Mouse (Mus musculus) small intestine, adult 2 months (tissue): ENCODE results near the gene Med12l. TPM values are rescaled to one million over a fixed set of nuclear protein-coding genes. Genes with fewer than 3 reads are reported as not detected.

Experiments
- H3K27ac ChIP-seq: fragments of 200-500 bp; 2 replicates; pipeline ENCODE4 v1.5.1; 2012; ENCODE audit warnings: low read depth, low read length, control low read depth, inconsistent platforms; ENCODE audit not compliant: insufficient read depth
- H3K27me3 ChIP-seq: fragments of 200-500 bp; 2 replicates; pipeline ENCODE4 v1.6.1; 2012; ENCODE audit warnings: mild to moderate bottlenecking, moderate library complexity, low read length, inconsistent platforms; ENCODE audit not compliant: control insufficient read depth, insufficient read depth
- H3K36me3 ChIP-seq: fragments of 200-500 bp; 2 replicates; pipeline ENCODE4 v1.6.1; 2012; ENCODE audit warnings: mild to moderate bottlenecking, low read length, control low read depth, inconsistent platforms; ENCODE audit not compliant: control insufficient read depth, insufficient read depth
- H3K4me1 ChIP-seq: fragments of 200-500 bp; 2 replicates; pipeline ENCODE4 v1.6.1; 2012; ENCODE audit warnings: low read length, inconsistent platforms, mixed read lengths; ENCODE audit not compliant: control insufficient read depth, insufficient read depth, insufficient read length
- H3K4me3 ChIP-seq: fragments of 200-500 bp; 2 replicates; pipeline ENCODE4 v1.5.1; 2012; ENCODE audit warnings: low read depth, mild to moderate bottlenecking, control low read depth, inconsistent platforms, low read length, moderate library complexity
- CTCF ChIP-seq: fragments of 200-500 bp; IDR thresholded peaks from 2 replicates; pipeline ENCODE4 v1.5.1; 2012; ENCODE audit warnings: low read depth, mild to moderate bottlenecking, control low read depth, inconsistent platforms, low read length, moderate library complexity, mixed read lengths; ENCODE audit not compliant: insufficient replicate concordance, insufficient read length; ENCODE audit errors: extremely low read depth
- POLR2A ChIP-seq: fragments of 200-500 bp; IDR thresholded peaks from 2 replicates; pipeline ENCODE4 v1.6.1; 2012; ENCODE audit warnings: low read depth, mild to moderate bottlenecking, control low read depth, inconsistent platforms, low read length, moderate library complexity
- WGBS: fragments of 180-500 bp; shearing (Covaris S2); methylation state at CpG from one replicate; pipeline ENCODE4 v1.1.7; 2018; 5-methylcytosine and 5-hydroxymethylcytosine counted together
- polyA plus RNA-seq: library from polyadenylated mRNA; depleted of rRNA; stranded (reverse); fragments of >200 nt; gene quantifications from 2 replicates; pipeline ENCODE4 v1.2.3, GENCODE M21; 2012

Gene Med12l
- polyA plus RNA-seq, 1 experiment = 0.43 TPM

DNA sequence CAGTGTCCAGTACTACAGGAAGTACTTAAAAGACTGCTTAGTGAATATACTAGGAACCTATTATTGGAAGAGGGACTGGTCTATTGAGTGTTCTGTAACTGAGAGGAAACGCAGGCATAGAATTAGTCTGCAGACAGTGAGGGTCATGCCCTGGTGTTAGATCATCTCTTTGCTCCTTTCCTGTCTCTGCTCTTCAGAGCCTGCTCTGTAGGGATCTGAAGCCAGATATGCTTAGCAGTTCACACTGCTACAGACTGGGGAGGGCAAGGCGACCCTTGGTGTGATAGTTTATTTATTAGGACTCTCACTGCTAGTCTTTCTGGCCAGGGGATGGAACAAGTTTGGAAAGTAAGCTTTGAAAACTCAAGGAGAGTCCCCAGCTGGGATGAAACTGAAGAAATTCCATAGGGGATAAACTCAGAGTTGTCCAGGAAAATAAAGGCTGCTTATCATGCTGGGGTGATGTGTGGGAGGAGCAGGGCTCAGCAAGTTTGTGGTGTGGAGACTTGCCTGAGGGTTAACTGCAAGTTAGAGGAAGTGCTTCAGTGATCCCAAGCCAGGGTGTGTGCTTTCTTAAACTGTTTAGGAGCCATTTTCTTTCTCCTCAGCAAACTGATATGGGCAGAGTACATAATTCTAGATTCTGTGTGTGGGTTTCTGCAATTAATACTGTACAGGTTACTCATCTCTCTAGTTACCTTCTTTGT is 164.4 kb downstream of the Med12l start:
- 69% methylated on average over 2 of the region's 2 CpGs for WGBS
- no peak overlapping the region for H3K4me3 ChIP-seq
- no peaks in the 10 kb centered on the region for H3K4me1 ChIP-seq
- H3K27me3 ChIP-seq = no peaks in the 10 kb centered on the region
- TF ChIP-seq POLR2A (no peak), CTCF (no peak)
- no peak overlapping the region for H3K27ac ChIP-seq
- H3K36me3 ChIP-seq = no peaks in the 10 kb centered on the region

GRCm38 (mm10) chr3:59174426-59175154 is 169.0 kb downstream of the Med12l start:
- 75% methylated on average over 6 of the region's 6 CpGs for WGBS
- no peak overlapping the region for H3K27ac ChIP-seq
- no peaks in the 10 kb centered on the region for H3K27me3 ChIP-seq
- H3K36me3 ChIP-seq = no peaks in the 10 kb centered on the region
- no peak for TF ChIP-seq POLR2A
- no peak for TF ChIP-seq CTCF
- H3K4me1 ChIP-seq = no peaks in the 10 kb centered on the region
- no peak overlapping the region for H3K4me3 ChIP-seq

GRCm38 (mm10) chr3:59175234-59175633 is 169.6 kb downstream of the Med12l start:
- H3K4me3 ChIP-seq = no peak overlapping the region
- 25% methylated on average over 5 of the region's 5 CpGs for WGBS
- TF ChIP-seq POLR2A (no peak), CTCF (no peak)

GRCm38 (mm10) chr3:59176871-59177270 is 171.2 kb downstream of the Med12l start:
- no peaks in the 10 kb centered on the region for H3K36me3 ChIP-seq
- H3K27ac ChIP-seq = no peak overlapping the region
- no peak overlapping the region for H3K4me3 ChIP-seq
- no peaks in the 10 kb centered on the region for H3K4me1 ChIP-seq
- H3K27me3 ChIP-seq = no peaks in the 10 kb centered on the region
- TF ChIP-seq POLR2A = no peak
- TF ChIP-seq CTCF = no peak
- 66% methylated on average over 5 of the region's 5 CpGs for WGBS

More at GRCm38 (mm10) chr3:59175234-59175633, 169.6 kb downstream of the Med12l start:
- Histone ChIP-seq H3K27me3 (no peaks in the 10 kb centered on the region), H3K36me3 (no peaks in the 10 kb centered on the region), H3K27ac (no peak overlapping the region), H3K4me1 (no peaks in the 10 kb centered on the region)

- no peaks in the 10 kb centered on the region for H3K4me1 ChIP-seq
- WGBS = 73% methylated on average over 5 of the region's 5 CpGs
- H3K36me3 ChIP-seq = no peaks in the 10 kb centered on the region
- no peaks in the 10 kb centered on the region for H3K27me3 ChIP-seq
- no peak overlapping the region for H3K4me3 ChIP-seq
- no peak overlapping the region for H3K27ac ChIP-seq
- TF ChIP-seq CTCF (no peak), POLR2A (no peak)
Observed at GRCm38 (mm10) chr3:59181134-59181533, 175.5 kb downstream of the Med12l start.

GRCm38 (mm10) chr3:59182129-59182528 is 176.5 kb downstream of the Med12l start:
- Histone ChIP-seq H3K4me1 (no peaks in the 10 kb centered on the region), H3K36me3 (no peaks in the 10 kb centered on the region)
- TF ChIP-seq CTCF = no peak
- no peak for TF ChIP-seq POLR2A

DNA sequence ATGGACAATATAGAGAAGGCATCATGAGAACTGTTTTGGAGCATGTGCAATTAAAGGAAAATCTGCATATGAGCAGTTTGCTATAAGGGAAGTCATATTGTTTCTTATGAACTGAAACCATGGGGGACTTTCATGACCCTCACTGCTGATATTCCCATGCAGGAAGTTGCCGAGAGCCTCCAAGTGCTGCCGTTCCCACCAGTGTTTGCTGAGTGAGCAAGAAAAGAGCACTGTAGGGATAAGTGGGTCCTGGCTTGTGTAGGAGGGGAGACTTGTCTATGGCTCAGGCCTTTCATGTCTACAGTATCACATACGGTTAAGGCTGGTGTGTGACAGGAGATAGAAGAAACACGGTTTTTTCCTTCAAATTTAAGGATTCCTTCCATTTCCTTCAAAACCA is 180.0 kb downstream of the Med12l start:
- H3K27me3 ChIP-seq = no peaks in the 10 kb centered on the region
- no peak overlapping the region for H3K27ac ChIP-seq
- TF ChIP-seq POLR2A (no peak), CTCF (no peak)
- H3K36me3 ChIP-seq = no peaks in the 10 kb centered on the region
- no peaks in the 10 kb centered on the region for H3K4me1 ChIP-seq
- WGBS = 78% methylated on average over 4 of the region's 4 CpGs
- no peak overlapping the region for H3K4me3 ChIP-seq

More at GRCm38 (mm10) chr3:59182129-59182528, 176.5 kb downstream of the Med12l start:
- Histone ChIP-seq H3K27me3 (no peaks in the 10 kb centered on the region), H3K27ac (no peak overlapping the region), H3K4me3 (no peak overlapping the region)
